Mouse (Mus musculus): ENCODE data around the gene Bicc1. TPM values are rescaled to one million over a fixed set of nuclear protein-coding genes. Genes with fewer than 3 reads are reported as not detected.

The Bicc1 gene
- polyA plus RNA-seq, 2 experiments: 1.7 to 1.8 TPM

DNA sequence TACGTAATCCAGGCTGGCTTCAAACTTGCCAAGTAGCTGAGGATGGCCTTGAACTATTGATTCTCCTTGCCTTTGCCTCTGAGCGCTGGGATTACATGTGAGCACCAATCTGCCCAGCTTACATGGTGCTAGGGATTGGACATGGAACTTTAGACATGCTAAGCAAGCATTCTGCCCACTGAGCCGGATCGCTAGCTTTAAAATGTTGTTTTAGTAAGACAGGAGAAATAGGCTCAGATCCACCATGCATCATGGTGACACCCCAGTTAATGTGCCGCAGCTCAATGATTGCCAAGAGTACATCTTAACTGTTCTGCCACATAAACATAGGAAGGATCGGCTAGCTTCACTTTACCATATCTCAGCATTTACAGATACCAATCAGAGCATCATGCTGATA lies 94.9 kb downstream of the Bicc1 start:
- 68% methylated on average over 6 of the region's 6 CpGs for WGBS (ENCODE audit: insufficient replicate concordance)
- no peak for ATAC-seq (ENCODE audit: insufficient read depth)

DNA sequence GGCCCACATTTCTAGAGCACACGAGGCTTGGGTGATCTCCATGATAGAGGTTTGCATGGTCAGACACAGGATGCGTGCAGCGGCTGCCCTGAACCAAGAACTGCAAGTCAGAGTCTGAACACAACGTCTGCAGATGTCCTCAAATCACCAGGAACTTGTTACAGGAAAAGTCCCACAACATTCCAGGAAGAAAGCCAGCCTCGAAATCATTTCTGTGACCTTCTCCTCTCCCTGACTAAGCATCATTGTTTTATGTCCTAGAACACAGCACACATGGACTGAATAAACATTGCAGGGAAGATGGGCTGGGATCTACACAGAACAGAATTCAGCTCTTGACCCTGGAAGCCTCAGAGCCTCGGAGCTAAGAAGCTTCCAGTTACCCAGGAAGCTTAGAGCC lies 97.3 kb downstream of the Bicc1 start:
- DNase-seq (ENCODE audit: low read depth in 3 of 3, low spot score in 3 of 3): no peak
- H3K9me3 ChIP-seq (ENCODE audit: control insufficient read depth, low read length): no peaks in the 10 kb centered on the region
- TF ChIP-seq EP300 (IDR thresholded peaks at IDR 0.05; ENCODE audit: low read depth) (no peak), CTCF (IDR thresholded peaks at IDR 0.05; ENCODE audit: low read depth) (no peak)
- no peak overlapping the region for H3K9ac ChIP-seq (replicated peaks)
- H3K4me2 ChIP-seq (ENCODE audit: low read depth): no peak overlapping the region
- H3K36me3 ChIP-seq (replicated peaks; ENCODE audit: control insufficient read depth, insufficient read depth, low read depth): no peaks in the 10 kb centered on the region
- H3K4me3 ChIP-seq (ENCODE audit: insufficient read depth in 1 of 2, low read depth in 2 of 2, low read length in 2 of 2): no peak overlapping the region
- H3K27me3 ChIP-seq (ENCODE audit: control insufficient read depth, insufficient read depth, low read length): no peaks in the 10 kb centered on the region
- no peak overlapping the region for H3K27ac ChIP-seq
- ATAC-seq (ENCODE audit: insufficient read depth): no peak
- WGBS (ENCODE audit: insufficient replicate concordance): 46% methylated on average over 6 of the region's 6 CpGs
- no peaks in the 10 kb centered on the region; a peak in 1 of 4 replicates for H3K4me1 ChIP-seq (replicated peaks; ENCODE audit: control insufficient read depth in 2 of 2, insufficient read depth in 2 of 2, low read length in 1 of 2)

More for the DNA sequence above, 94.9 kb downstream of the Bicc1 start:
- Histone ChIP-seq H3K9me3 (ENCODE audit: control insufficient read depth, low read length) (no peaks in the 10 kb centered on the region; the same call in 1 of the 2 replicates), H3K4me1 (replicated peaks; ENCODE audit: control insufficient read depth in 2 of 2, insufficient read depth in 2 of 2, low read length in 1 of 2) (no peaks in the 10 kb centered on the region), H3K4me3 (ENCODE audit: insufficient read depth in 1 of 2, low read depth in 2 of 2, low read length in 2 of 2) (no peak overlapping the region), H3K27ac (no peak overlapping the region), H3K9ac (replicated peaks) (no peak overlapping the region), H3K27me3 (ENCODE audit: control insufficient read depth, insufficient read depth, low read length) (no peaks in the 10 kb centered on the region), H3K36me3 (replicated peaks; ENCODE audit: control insufficient read depth, insufficient read depth, low read depth) (no peaks in the 10 kb centered on the region), H3K4me2 (ENCODE audit: low read depth) (no peak overlapping the region)
- DNase-seq (ENCODE audit: low read depth in 3 of 3, low spot score in 3 of 3): no peak
- TF ChIP-seq EP300 (IDR thresholded peaks at IDR 0.05; ENCODE audit: low read depth) (no peak), CTCF (IDR thresholded peaks at IDR 0.05; ENCODE audit: low read depth) (no peak)

DNA sequence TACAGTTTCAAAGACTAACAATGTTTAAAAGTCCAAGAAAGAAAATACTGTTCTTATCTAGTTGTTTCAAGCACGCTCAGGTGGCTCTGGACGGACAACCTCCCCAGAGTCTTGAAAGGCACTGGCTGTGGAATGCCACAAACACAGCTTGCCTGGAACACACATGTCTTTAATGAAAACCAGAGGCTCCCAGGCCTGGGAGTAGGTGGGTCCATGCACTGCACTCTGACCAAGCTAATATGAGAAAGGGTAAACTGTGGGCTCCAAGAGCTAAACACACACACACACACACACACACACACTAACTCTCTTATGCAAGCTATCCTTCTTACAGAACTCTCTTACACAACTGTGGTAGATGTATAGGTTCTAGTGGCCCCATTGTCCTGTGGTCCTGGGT lies 99.2 kb downstream of the Bicc1 start:
- WGBS (ENCODE audit: insufficient replicate concordance): 59% methylated on average over 2 of the region's 2 CpGs
- TF ChIP-seq CTCF (IDR thresholded peaks at IDR 0.05; ENCODE audit: low read depth): no peak
- no peak for TF ChIP-seq EP300 (IDR thresholded peaks at IDR 0.05; ENCODE audit: low read depth)
- Histone ChIP-seq H3K27ac (no peak overlapping the region), H3K4me3 (ENCODE audit: insufficient read depth in 1 of 2, low read depth in 2 of 2, low read length in 2 of 2) (no peak overlapping the region), H3K27me3 (ENCODE audit: control insufficient read depth, insufficient read depth, low read length) (no peaks in the 10 kb centered on the region), H3K4me1 (replicated peaks; ENCODE audit: control insufficient read depth in 2 of 2, insufficient read depth in 2 of 2, low read length in 1 of 2) (no peaks in the 10 kb centered on the region; a peak in 1 of 4 replicates), H3K9me3 (ENCODE audit: control insufficient read depth, low read length) (no peaks in the 10 kb centered on the region), H3K9ac (replicated peaks) (no peak overlapping the region), H3K4me2 (ENCODE audit: low read depth) (no peak overlapping the region), H3K36me3 (replicated peaks; ENCODE audit: control insufficient read depth, insufficient read depth, low read depth) (no peaks in the 10 kb centered on the region)
- no peak for DNase-seq (ENCODE audit: low read depth in 3 of 3, low spot score in 3 of 3)
- ATAC-seq (ENCODE audit: insufficient read depth): no peak

DNA sequence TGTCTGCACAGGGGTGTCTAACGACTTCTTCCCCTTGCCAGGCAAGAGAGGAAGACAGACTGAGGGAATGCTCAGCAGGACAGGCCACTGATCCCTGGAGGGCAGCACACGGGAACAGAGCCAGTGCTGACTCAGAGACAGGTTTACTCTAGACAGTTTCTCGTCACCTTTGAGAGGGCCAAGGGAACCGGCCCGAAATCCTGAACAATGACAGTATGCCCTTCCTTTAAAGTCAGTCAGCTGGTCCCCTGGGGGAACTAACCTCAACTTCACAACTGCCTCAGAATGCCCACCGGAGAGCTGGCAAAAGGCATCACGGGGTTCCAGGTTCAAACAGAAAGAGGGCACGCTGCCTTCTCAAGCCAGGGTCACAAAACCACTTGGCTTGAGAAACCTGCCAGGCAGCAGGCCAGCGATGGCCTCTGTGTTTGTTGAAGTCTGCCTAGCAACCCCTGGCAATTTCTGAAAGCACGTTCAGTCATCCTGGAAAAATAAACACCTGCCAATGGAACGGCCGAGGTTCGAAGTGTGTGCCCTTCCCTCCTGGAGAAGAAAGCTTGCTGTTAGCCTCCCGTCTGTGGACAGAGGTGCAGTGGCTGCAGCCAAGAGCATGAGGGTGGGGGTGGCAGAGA lies 100.8 kb downstream of the Bicc1 start:
- H3K36me3 ChIP-seq (replicated peaks; ENCODE audit: control insufficient read depth, insufficient read depth, low read depth): no peaks in the 10 kb centered on the region
- no peak overlapping the region for H3K27ac ChIP-seq
- ATAC-seq (ENCODE audit: insufficient read depth): no peak
- no peaks in the 10 kb centered on the region; a peak in 1 of 4 replicates for H3K4me1 ChIP-seq (replicated peaks; ENCODE audit: control insufficient read depth in 2 of 2, insufficient read depth in 2 of 2, low read length in 1 of 2)
- TF ChIP-seq EP300 (IDR thresholded peaks at IDR 0.05; ENCODE audit: low read depth): no peak
- no peak for TF ChIP-seq CTCF (IDR thresholded peaks at IDR 0.05; ENCODE audit: low read depth)
- H3K4me2 ChIP-seq (ENCODE audit: low read depth): no peak overlapping the region
- H3K4me3 ChIP-seq (ENCODE audit: insufficient read depth in 1 of 2, low read depth in 2 of 2, low read length in 2 of 2): no peak overlapping the region
- 46% methylated on average over 14 of the region's 14 CpGs for WGBS (ENCODE audit: insufficient replicate concordance)
- no peak for DNase-seq (ENCODE audit: low read depth in 3 of 3, low spot score in 3 of 3)
- H3K9me3 ChIP-seq (ENCODE audit: control insufficient read depth, low read length): no peaks in the 10 kb centered on the region
- no peak overlapping the region for H3K9ac ChIP-seq (replicated peaks)
- no peaks in the 10 kb centered on the region for H3K27me3 ChIP-seq (ENCODE audit: control insufficient read depth, insufficient read depth, low read length)

DNA sequence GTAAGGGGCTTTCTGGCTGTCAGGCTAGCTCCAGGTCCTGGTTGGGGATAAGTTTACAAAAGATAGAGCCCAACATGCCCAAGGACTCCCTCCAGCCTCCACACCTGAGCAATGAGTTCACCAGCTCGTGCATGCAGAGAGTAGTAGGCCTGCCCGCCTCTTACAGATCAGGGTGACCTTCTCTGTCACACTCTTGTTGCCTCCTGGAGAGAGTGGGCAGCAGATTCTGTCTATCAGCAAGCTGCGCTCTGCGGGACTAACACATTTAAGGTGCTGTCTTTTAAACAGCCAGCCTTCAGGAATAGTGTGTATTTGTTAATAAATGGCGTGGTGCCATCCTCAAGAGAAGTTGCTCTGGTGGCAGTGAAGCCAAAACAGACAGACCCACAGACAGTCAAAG lies 101.4 kb downstream of the Bicc1 start:
- Histone ChIP-seq H3K4me3 (ENCODE audit: insufficient read depth in 1 of 2, low read depth in 2 of 2, low read length in 2 of 2) (no peak overlapping the region), H3K9ac (replicated peaks) (no peak overlapping the region), H3K9me3 (ENCODE audit: control insufficient read depth, low read length) (no peaks in the 10 kb centered on the region), H3K27me3 (ENCODE audit: control insufficient read depth, insufficient read depth, low read length) (no peaks in the 10 kb centered on the region), H3K4me2 (ENCODE audit: low read depth) (no peak overlapping the region), H3K27ac (no peak overlapping the region), H3K36me3 (replicated peaks; ENCODE audit: control insufficient read depth, insufficient read depth, low read depth) (no peaks in the 10 kb centered on the region), H3K4me1 (replicated peaks; ENCODE audit: control insufficient read depth in 2 of 2, insufficient read depth in 2 of 2, low read length in 1 of 2) (no peaks in the 10 kb centered on the region; a peak in 1 of 4 replicates)
- ATAC-seq (ENCODE audit: insufficient read depth) (no peak), DNase-seq (ENCODE audit: low read depth in 3 of 3, low spot score in 3 of 3) (no peak)
- TF ChIP-seq CTCF (IDR thresholded peaks at IDR 0.05; ENCODE audit: low read depth) (no peak), EP300 (IDR thresholded peaks at IDR 0.05; ENCODE audit: low read depth) (no peak)
- WGBS (ENCODE audit: insufficient replicate concordance): 64% methylated on average over 5 of the region's 5 CpGs
